Mouse (Mus musculus) MEL (cell line): Measurements from ENCODE around the gene Tmem144. TPM values are rescaled to one million over a fixed set of nuclear protein-coding genes. Genes with fewer than 3 reads are reported as not detected.

Source experiments
- DNase-seq: peaks from one replicate; pipeline ENCODE4 v3.0.0; 2011; ENCODE audit warnings: low read depth, low spot score
- H3K27ac ChIP-seq: 2 replicates; pipeline ENCODE4 v1.5.1; 2012; ENCODE audit warnings: low read depth, mild to moderate bottlenecking, control low read depth, low read length, moderate library complexity; ENCODE audit not compliant: control insufficient read depth
- H3K27me3 ChIP-seq, 2 experiments: fragments of 150-350 bp in 1 of 2; sonication (generic) in 1 of 2; 2 replicates each; pipeline ENCODE4 v1.6.1; 2012; ENCODE audit warnings: low read length in 2 of 2, mild to moderate bottlenecking in 2 of 2, improper control_type of control experiment in 1 of 2, moderate library complexity in 1 of 2; ENCODE audit not compliant: insufficient read depth in 2 of 2, control insufficient read depth in 1 of 2
- H3K36me3 ChIP-seq, 2 experiments: 2 replicates each; pipeline ENCODE4 v1.6.1; 2012 to 2014; ENCODE audit warnings: low read length in 2 of 2, improper control_type of control experiment in 1 of 2, inconsistent platforms in 1 of 2, mild to moderate bottlenecking in 1 of 2; ENCODE audit not compliant: insufficient read depth in 2 of 2, control insufficient read depth in 1 of 2
- H3K4me1 ChIP-seq, 2 experiments: fragments of 150-350 bp in 1 of 2; sonication (generic) in 1 of 2; 2 replicates each; pipeline ENCODE4 v1.6.1; 2012; ENCODE audit warnings: low read length in 2 of 2, improper control_type of control experiment in 1 of 2, mild to moderate bottlenecking in 1 of 2; ENCODE audit not compliant: insufficient read depth in 2 of 2, control insufficient read depth in 1 of 2
- H3K4me3 ChIP-seq, 2 experiments: fragments of 150-350 bp in 1 of 2; sonication (generic) in 1 of 2; 2 replicates each; pipeline ENCODE4 v1.5.1; 2012; ENCODE audit warnings: low read depth in 2 of 2, low read length in 2 of 2, mild to moderate bottlenecking in 2 of 2, moderate library complexity in 2 of 2, control low read depth in 1 of 2, improper control_type of control experiment in 1 of 2; ENCODE audit not compliant: control insufficient read depth in 1 of 2, insufficient read depth in 1 of 2
- H3K79me2 ChIP-seq: 2 replicates; pipeline ENCODE4 v1.6.1; 2012; ENCODE audit warnings: mild to moderate bottlenecking, low read length, moderate library complexity; ENCODE audit not compliant: control insufficient read depth, poor library complexity, insufficient read depth
- H3K9ac ChIP-seq: 2 replicates; pipeline ENCODE4 v1.6.1; 2012; ENCODE audit warnings: low read depth, mild to moderate bottlenecking, control low read depth, low read length, moderate library complexity; ENCODE audit not compliant: control insufficient read depth, poor library complexity, severe bottlenecking
- H3K9me3 ChIP-seq: fragments of 150-350 bp; sonication (generic); replicated peaks from 2 replicates; pipeline ENCODE4 v1.6.1; 2012; ENCODE audit warnings: mild to moderate bottlenecking, low read length, improper control_type of control experiment, moderate library complexity; ENCODE audit not compliant: insufficient read depth
- BHLHE40 ChIP-seq: IDR thresholded peaks from 2 replicates; pipeline ENCODE4 v1.6.1; 2012; ENCODE audit warnings: low read depth, mild to moderate bottlenecking, inconsistent platforms, low read length, improper control_type of control experiment, borderline replicate concordance
- CHD1 ChIP-seq: IDR thresholded peaks from 2 replicates; pipeline ENCODE4 v1.6.1; 2012; ENCODE audit warnings: low read depth, mild to moderate bottlenecking, inconsistent platforms, low read length, improper control_type of control experiment
- CHD2 ChIP-seq: IDR thresholded peaks from 2 replicates; pipeline ENCODE4 v1.6.1; 2011; ENCODE audit warnings: low read length, improper control_type of control experiment
- CTCF ChIP-seq, 3 experiments: IDR thresholded peaks in 2 of 3; conservative IDR thresholded peaks in 1 of 3; 2 replicates each; pipeline ENCODE4 v1.5.1; 2011 to 2012; ENCODE audit warnings: low read length in 3 of 3, low read depth in 2 of 3, mild to moderate bottlenecking in 2 of 3, improper control_type of control experiment in 1 of 3, inconsistent platforms in 1 of 3, mixed read lengths in 1 of 3, moderate library complexity in 1 of 3; ENCODE audit not compliant: control insufficient read depth in 1 of 3, insufficient read depth in 1 of 3, poor library complexity in 1 of 3, severe bottlenecking in 1 of 3
- ELF1 ChIP-seq: IDR thresholded peaks from 2 replicates; pipeline ENCODE4 v1.6.1; 2014; ENCODE audit warnings: low read depth, mild to moderate bottlenecking, inconsistent platforms, low read length, improper control_type of control experiment, moderate library complexity
- EP300 ChIP-seq, 2 experiments: IDR thresholded peaks; 2 replicates each; pipeline ENCODE4 v1.6.1; 2011; ENCODE audit warnings: improper control_type of control experiment in 2 of 2, low read length in 2 of 2, low read depth in 1 of 2, mild to moderate bottlenecking in 1 of 2
- ETS1 ChIP-seq: IDR thresholded peaks from 2 replicates; pipeline ENCODE4 v1.6.1; 2012; ENCODE audit warnings: low read depth, mild to moderate bottlenecking, inconsistent platforms, low read length, improper control_type of control experiment, moderate library complexity
- GABPA ChIP-seq: IDR thresholded peaks from 2 replicates; pipeline ENCODE4 v1.6.1; 2012; ENCODE audit warnings: low read depth, mild to moderate bottlenecking, inconsistent platforms, low read length, improper control_type of control experiment, moderate library complexity
- GATA1 ChIP-seq: IDR thresholded peaks from 2 replicates; pipeline ENCODE4 v1.6.1; 2011; ENCODE audit warnings: low read depth, low read length, improper control_type of control experiment
- HCFC1 ChIP-seq: IDR thresholded peaks from 2 replicates; pipeline ENCODE4 v1.6.1; 2012; ENCODE audit warnings: low read depth, mild to moderate bottlenecking, inconsistent platforms, low read length, improper control_type of control experiment, moderate library complexity
- JUND ChIP-seq: IDR thresholded peaks from 2 replicates; pipeline ENCODE4 v1.6.1; 2011; ENCODE audit warnings: low read depth, mild to moderate bottlenecking, improper control_type of control experiment, low read length
- MAFK ChIP-seq: IDR thresholded peaks from 2 replicates; pipeline ENCODE4 v1.6.1; 2011; ENCODE audit warnings: low read depth, mild to moderate bottlenecking, low read length, improper control_type of control experiment, borderline replicate concordance
- MAX ChIP-seq: IDR thresholded peaks from 2 replicates; pipeline ENCODE4 v1.6.1; 2011; ENCODE audit warnings: low read length, improper control_type of control experiment
- MAZ ChIP-seq: IDR thresholded peaks from 2 replicates; pipeline ENCODE4 v1.6.1; 2012; ENCODE audit warnings: low read depth, mild to moderate bottlenecking, inconsistent platforms, low read length, improper control_type of control experiment
- MYB ChIP-seq: IDR thresholded peaks from 2 replicates; pipeline ENCODE4 v1.6.1; 2011; ENCODE audit warnings: mild to moderate bottlenecking, low read depth, low read length, improper control_type of control experiment
- NELFE ChIP-seq: IDR thresholded peaks from 2 replicates; pipeline ENCODE4 v1.6.1; 2011; ENCODE audit warnings: low read depth, low read length, improper control_type of control experiment
- NRF1 ChIP-seq: IDR thresholded peaks from 2 replicates; pipeline ENCODE4 v1.6.1; 2014; ENCODE audit warnings: low read depth, mild to moderate bottlenecking, inconsistent platforms, low read length, improper control_type of control experiment, moderate library complexity; ENCODE audit not compliant: poor library complexity, insufficient read depth, severe bottlenecking
- POLR2A ChIP-seq, 2 experiments: IDR thresholded peaks; 2 replicates each; pipeline ENCODE4 v1.6.1; 2011 to 2012; ENCODE audit warnings: low read length in 2 of 2, mild to moderate bottlenecking in 2 of 2, control low read depth in 1 of 2, improper control_type of control experiment in 1 of 2, low read depth in 1 of 2, moderate library complexity in 1 of 2; ENCODE audit not compliant: control insufficient read depth in 1 of 2, insufficient read depth in 1 of 2, poor library complexity in 1 of 2
- POLR2AphosphoS5 ChIP-seq: IDR thresholded peaks from 2 replicates; pipeline ENCODE4 v1.6.1; 2012; ENCODE audit warnings: low read depth, borderline replicate concordance, mild to moderate bottlenecking, inconsistent platforms, low read length, moderate library complexity, mixed read lengths
- RCOR1 ChIP-seq: IDR thresholded peaks from 2 replicates; pipeline ENCODE4 v1.6.1; 2012; ENCODE audit warnings: low read depth, mild to moderate bottlenecking, inconsistent platforms, low read length, improper control_type of control experiment
- SIN3A ChIP-seq: IDR thresholded peaks from 2 replicates; pipeline ENCODE4 v1.6.1; 2012; ENCODE audit warnings: low read length, improper control_type of control experiment, inconsistent platforms
- TAL1 ChIP-seq: IDR thresholded peaks from 2 replicates; pipeline ENCODE4 v1.6.1; 2012; ENCODE audit warnings: mild to moderate bottlenecking, inconsistent platforms, low read length, moderate library complexity, mixed read lengths
- TBP ChIP-seq: IDR thresholded peaks from 2 replicates; pipeline ENCODE4 v1.8.0; 2011; ENCODE audit warnings: low read depth, low read length, improper control_type of control experiment
- TCF12 ChIP-seq: IDR thresholded peaks from 2 replicates; pipeline ENCODE4 v1.6.1; 2014; ENCODE audit warnings: low read depth, mild to moderate bottlenecking, inconsistent platforms, low read length, improper control_type of control experiment, moderate library complexity
- UBTF ChIP-seq: IDR thresholded peaks from 2 replicates; pipeline ENCODE4 v1.6.1; 2012; ENCODE audit warnings: low read depth, mild to moderate bottlenecking, inconsistent platforms, low read length, improper control_type of control experiment, moderate library complexity, borderline replicate concordance; ENCODE audit not compliant: insufficient read depth
- USF1 ChIP-seq: IDR thresholded peaks from 2 replicates; pipeline ENCODE4 v1.6.1; 2014; ENCODE audit warnings: low read depth, mild to moderate bottlenecking, inconsistent platforms, low read length, improper control_type of control experiment, moderate library complexity
- USF2 ChIP-seq, 2 experiments: IDR thresholded peaks; 2 replicates each; pipeline ENCODE4 v1.6.1; 2011 to 2012; ENCODE audit warnings: improper control_type of control experiment in 2 of 2, low read length in 2 of 2, borderline replicate concordance in 1 of 2, inconsistent platforms in 1 of 2, low read depth in 1 of 2, mild to moderate bottlenecking in 1 of 2; ENCODE audit not compliant: insufficient read depth in 1 of 2
- ZKSCAN1 ChIP-seq: IDR thresholded peaks from 2 replicates; pipeline ENCODE4 v1.6.1; 2012; ENCODE audit warnings: low read depth, mild to moderate bottlenecking, inconsistent platforms, low read length, improper control_type of control experiment, moderate library complexity
- ZMIZ1 ChIP-seq: IDR thresholded peaks from 2 replicates; pipeline ENCODE4 v1.6.1; 2012; ENCODE audit warnings: low read depth, mild to moderate bottlenecking, inconsistent platforms, low read length, improper control_type of control experiment, moderate library complexity
- ZNF384 ChIP-seq: IDR thresholded peaks from 2 replicates; pipeline ENCODE4 v1.6.1; 2012; ENCODE audit warnings: low read depth, mild to moderate bottlenecking, inconsistent platforms, low read length, improper control_type of control experiment
- polyA plus RNA-seq, 2 experiments: library from polyadenylated mRNA; stranded (reverse) in 1 of 2; unstranded in 1 of 2; fragments of >175 nt in 1 of 2; fragments of >200 nt in 1 of 2; gene quantifications; 2 replicates each; pipeline versions ENCODE4 v1.2.1 to v1.2.4; 2012; ENCODE audit warnings: low replicate concordance in 2 of 2, low read depth in 1 of 2; ENCODE audit not compliant: insufficient read length in 2 of 2, insufficient read depth in 1 of 2, missing spikeins in 1 of 2
- total RNA-seq: library from RNA; depleted of rRNA; stranded (reverse); fragments of 300-350 nt; gene quantifications from 2 replicates; pipeline ENCODE4 v1.2.3, GENCODE M21; 2012

Gene Tmem144
- total and polyA plus RNA-seq, 3 experiments: 0.04 to 0.25 TPM; not detected in 1

DNA sequence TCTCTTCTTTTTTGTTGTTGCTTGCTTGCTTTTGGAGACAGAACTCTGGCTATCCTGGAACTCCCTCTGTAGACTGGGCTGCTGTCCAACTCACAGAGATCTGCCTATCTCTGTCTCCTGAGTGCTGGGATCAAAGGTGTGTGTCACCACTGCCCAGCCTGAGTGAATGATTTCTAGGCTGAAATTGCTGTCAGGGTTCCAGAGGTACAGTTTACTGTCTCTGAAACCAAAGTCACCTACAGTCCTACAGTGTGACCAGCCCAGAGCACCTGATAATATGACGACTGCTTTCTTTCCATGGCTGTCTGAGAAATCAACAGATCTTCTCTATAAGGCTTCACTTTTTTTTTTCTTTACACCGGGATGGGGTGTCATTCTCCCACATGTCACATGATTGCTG, 3.0 kb downstream of the Tmem144 start (continued):
- TF ChIP-seq NELFE (no peak), ZNF384 (peak; percentile 52), POLR2AphosphoS5 (no peak), MAFK (no peak), ELF1 (no peak), USF2 (IDR thresholded peaks at IDR 0.05; ENCODE audit: borderline replicate concordance in 1 of 2, insufficient read depth in 1 of 2, low read depth in 1 of 2, low read length in 2 of 2) (no peak), ZKSCAN1 (no peak), ETS1 (peak; percentile 51; the same call in 1 of the 2 replicates), UBTF (no peak), MYB (no peak), CHD2 (no peak)

DNA sequence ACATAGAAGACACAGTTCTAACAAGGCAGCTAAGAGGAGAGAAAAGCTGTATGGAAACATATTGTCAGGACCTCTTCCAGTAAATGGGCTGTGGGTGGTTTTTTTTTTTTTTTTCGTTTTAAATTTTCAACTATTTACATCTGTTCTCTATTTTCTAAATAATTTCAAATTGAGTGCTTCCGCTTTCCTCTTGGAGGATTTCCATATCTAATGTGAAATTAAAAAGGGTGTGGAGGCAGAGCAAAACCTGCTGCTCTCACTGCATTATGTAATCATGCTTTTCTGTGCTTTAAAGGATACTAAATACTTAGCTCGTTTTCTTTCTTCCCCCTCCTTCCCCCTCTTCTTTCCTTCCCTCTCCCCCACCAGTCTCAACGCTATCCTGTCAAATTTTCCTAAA, 3.7 kb downstream of the Tmem144 start:
- Histone ChIP-seq H3K27ac (peak overlapping the region; percentile 71), H3K4me3 (peak overlapping the region; percentile 35 to 56), H3K9me3 (no peaks in the 10 kb centered on the region), H3K27me3 (no peaks in the 10 kb centered on the region), H3K4me1 (peaks cover 12 to 49% of the 10 kb centered on the region in 2 experiments), H3K36me3 (peaks cover 0 to 36% of the 10 kb centered on the region in 2 experiments; a peak in 2 of 4 replicates), H3K9ac (peak overlapping the region; percentile 47), H3K79me2 (no peaks in the 10 kb centered on the region)
- TF ChIP-seq HCFC1 (no peak), TBP (no peak), TAL1 (no peak), ZMIZ1 (no peak), JUND (no peak), GATA1 (no peak), GABPA (no peak), ETS1 (peak; percentile 79), EP300 (IDR thresholded peaks at IDR 0.05; ENCODE audit: low read depth in 1 of 2, low read length in 2 of 2) (peak; percentile 42 to 47), SIN3A (peak; percentile 44), NRF1 (no peak), USF2 (IDR thresholded peaks at IDR 0.05; ENCODE audit: borderline replicate concordance in 1 of 2, insufficient read depth in 1 of 2, low read depth in 1 of 2, low read length in 2 of 2) (no peak), CTCF (IDR thresholded peaks at IDR 0.05 in 2 of 3, conservative IDR thresholded peaks at IDR 0.05 in 1 of 3; ENCODE audit: control insufficient read depth in 1 of 3, insufficient read depth in 1 of 3, low read depth in 2 of 3, low read length in 3 of 3, poor library complexity in 1 of 3, severe bottlenecking in 1 of 3) (no peak), TCF12 (0 out of 2 replicates have a peak, but pooled peaks have one; percentile 16), USF1 (no peak), UBTF (no peak), ELF1 (0 out of 2 replicates have a peak, but pooled peaks have one; percentile 20), NELFE (no peak), RCOR1 (no peak), MAX (no peak), POLR2AphosphoS5 (no peak), POLR2A (IDR thresholded peaks at IDR 0.05; ENCODE audit: control insufficient read depth in 1 of 2, insufficient read depth in 1 of 2, low read depth in 1 of 2, low read length in 2 of 2, poor library complexity in 1 of 2) (no peak), ZKSCAN1 (no peak), BHLHE40 (no peak), MYB (no peak), CHD1 (no peak), MAZ (no peak), ZNF384 (peak; percentile 75), CHD2 (no peak)
- peak; percentile 70 for DNase-seq
